Mouse (Mus musculus): ENCODE measurements around the gene Fam131c.

DNA sequence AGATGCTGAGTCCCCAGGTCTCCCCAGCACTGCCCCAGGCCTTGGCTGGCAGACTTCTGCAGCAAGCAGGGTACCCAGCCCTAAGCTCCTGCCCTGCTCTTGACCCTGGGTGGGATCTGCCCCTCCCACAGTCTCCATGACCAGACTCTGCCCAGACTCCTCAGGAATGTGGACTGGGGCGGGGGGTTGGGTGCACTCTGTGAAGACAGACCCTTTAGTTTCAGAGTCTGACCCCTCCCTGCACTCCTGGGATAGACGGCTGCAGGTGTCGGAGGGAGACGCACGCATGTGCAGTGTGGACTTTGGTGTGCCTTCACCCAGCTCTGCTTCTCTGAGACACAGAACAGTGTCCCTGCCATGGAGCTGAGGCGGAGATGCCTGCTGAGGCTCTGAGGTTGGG is 30.0 kb upstream of the Fam131c start:
- TF ChIP-seq CTCF (conservative IDR thresholded peaks at IDR 0.05 in 1 of 2, IDR thresholded peaks at IDR 0.05 in 1 of 2; ENCODE audit: low read depth in 2 of 2, low read length in 2 of 2) (no peak), POLR2A (IDR thresholded peaks at IDR 0.05; ENCODE audit: low read depth, low read length) (no peak), ZNF384 (IDR thresholded peaks at IDR 0.05; ENCODE audit: low read depth, low read length) (no peak), RCOR1 (conservative IDR thresholded peaks at IDR 0.05; ENCODE audit: low read depth, low read length) (no peak), EP300 (IDR thresholded peaks at IDR 0.05; ENCODE audit: low read length) (no peak), ZKSCAN1 (IDR thresholded peaks at IDR 0.05; ENCODE audit: borderline replicate concordance, low read depth, low read length) (no peak), USF1 (IDR thresholded peaks at IDR 0.05; ENCODE audit: low read depth, low read length) (no peak), UBTF (IDR thresholded peaks at IDR 0.05; ENCODE audit: low read depth, low read length) (no peak)

Data from CH12.LX (cell line).